Mouse (Mus musculus): Measurements from ENCODE around the gene Tmem266.

DNA sequence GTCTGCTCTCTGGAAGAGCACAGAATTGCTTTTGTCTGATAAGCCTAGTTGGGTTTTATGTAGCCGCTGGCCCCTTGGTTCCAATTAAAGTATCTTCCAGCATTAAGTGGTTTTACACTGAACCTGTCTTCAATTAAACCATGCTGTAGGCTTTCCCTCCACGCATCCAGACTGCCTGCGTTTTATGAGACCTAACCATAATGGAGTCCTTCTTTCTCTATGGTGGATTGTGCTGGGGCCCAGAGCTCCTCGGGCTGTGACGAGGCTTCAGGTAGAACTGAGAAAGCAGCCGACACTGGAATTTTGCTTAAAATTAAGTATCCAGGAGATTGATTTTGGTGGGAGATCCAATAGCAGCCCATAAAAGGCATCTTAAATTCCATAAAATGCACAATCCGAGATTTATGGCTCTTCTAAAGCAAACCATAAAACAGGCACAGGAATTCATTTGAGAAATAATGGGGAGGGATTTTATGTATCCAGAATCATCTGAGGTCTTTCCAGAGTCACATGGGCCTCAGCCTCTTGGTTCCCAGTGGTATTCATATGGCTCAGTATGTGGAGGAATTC lies 72.4 kb downstream of the Tmem266 start:
- TF ChIP-seq CTCF (IDR thresholded peaks at IDR 0.05; ENCODE audit: extremely low read depth, insufficient read depth, low read length) (no peak), POLR2A (IDR thresholded peaks at IDR 0.05; ENCODE audit: extremely low read depth, insufficient read depth, low read length) (no peak)

Measured in cortical plate, adult 2 months (tissue).